Mouse (Mus musculus): Measurements from ENCODE around the gene Plekhf1. TPM values are rescaled to one million over a fixed set of nuclear protein-coding genes. Genes with fewer than 3 reads are reported as not detected.
A peak's percentile ranks its signal among the peaks of the same experiment; 100 is the strongest.

Gene Plekhf1
- polyA plus RNA-seq, 1 experiment from 2014 or later = 3.0 TPM

DNA sequence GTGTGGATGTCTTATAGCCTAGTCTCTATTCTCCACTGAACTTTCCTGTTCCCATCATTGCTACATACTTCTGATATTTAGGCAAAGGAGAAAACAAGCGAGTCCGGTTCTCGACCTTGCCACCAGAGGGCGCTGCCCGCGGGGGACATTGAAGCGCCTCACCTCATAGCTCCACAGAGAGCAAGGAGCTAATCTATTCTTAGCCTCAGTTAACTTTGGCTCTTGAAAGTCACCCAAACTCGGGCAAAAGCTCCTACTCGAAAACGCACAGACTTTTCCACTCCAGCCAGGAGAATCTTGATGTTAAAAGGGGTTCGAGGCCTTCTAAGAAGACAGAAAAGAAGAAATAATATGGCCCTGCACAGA, 45.2 kb downstream of the Plekhf1 start:
- Histone ChIP-seq H3K9ac (replicated peaks; ENCODE audit: low read length) (no peak overlapping the region), H3K36me3 (replicated peaks; ENCODE audit: control insufficient read depth, insufficient read depth, low read depth, low read length) (no peaks in the 10 kb centered on the region), H3K27ac (replicated peaks; ENCODE audit: low read depth, low read length) (no peak overlapping the region), H3K4me1 (ENCODE audit: control insufficient read depth, insufficient read depth, low read length) (no peaks in the 10 kb centered on the region), H3K4me2 (ENCODE audit: low read depth, low read length) (peak overlapping the region; percentile 87), H3K9me3 (replicated peaks; ENCODE audit: control insufficient read depth, low read length) (no peaks in the 10 kb centered on the region), H3K27me3 (ENCODE audit: control insufficient read depth, insufficient read depth, low read length) (no peaks in the 10 kb centered on the region), H3K4me3 (ENCODE audit: low read depth, low read length) (peak overlapping the region; percentile 64)
- ATAC-seq (replicated peaks; ENCODE audit: insufficient number of reproducible peaks, low FRiP score, low TSS enrichment, low read depth) = no peak
- peak; percentile 89 for DNase-seq (ENCODE audit: low spot score)
- under 1% methylated on average over 11 of the region's 11 CpGs for WGBS

GRCm38 (mm10) chr7:38181366-38181765, 46.5 kb downstream of the Plekhf1 start:
- no peak overlapping the region for H3K27ac ChIP-seq (replicated peaks; ENCODE audit: low read depth, low read length)
- H3K4me3 ChIP-seq (ENCODE audit: low read depth, low read length) = no peak overlapping the region
- H3K4me2 ChIP-seq (ENCODE audit: low read depth, low read length) = no peak overlapping the region
- DNase-seq (ENCODE audit: low spot score) (no peak), ATAC-seq (replicated peaks; ENCODE audit: insufficient number of reproducible peaks, low FRiP score, low TSS enrichment, low read depth) (no peak)
- H3K9ac ChIP-seq (replicated peaks; ENCODE audit: low read length) = no peak overlapping the region
- no peaks in the 10 kb centered on the region for H3K27me3 ChIP-seq (ENCODE audit: control insufficient read depth, insufficient read depth, low read length)
- no peaks in the 10 kb centered on the region for H3K36me3 ChIP-seq (replicated peaks; ENCODE audit: control insufficient read depth, insufficient read depth, low read depth, low read length)
- no peaks in the 10 kb centered on the region for H3K4me1 ChIP-seq (ENCODE audit: control insufficient read depth, insufficient read depth, low read length)
- no peaks in the 10 kb centered on the region for H3K9me3 ChIP-seq (replicated peaks; ENCODE audit: control insufficient read depth, low read length)
- 92% methylated on average over 2 of the region's 2 CpGs for WGBS

- 67% methylated on average over 3 of the region's 3 CpGs for whole genome bisulfite sequencing
- H3K4me2 ChIP-seq (ENCODE audit: low read depth, low read length) = no peak overlapping the region
Observed at GRCm38 (mm10) chr7:38179896-38180295, 47.9 kb downstream of the Plekhf1 start.

GRCm38 (mm10) chr7:38176056-38176455, 51.8 kb downstream of the Plekhf1 start:
- 78% methylated on average over 3 of the region's 3 CpGs for WGBS
- H3K4me3 ChIP-seq (ENCODE audit: low read depth, low read length) = no peak overlapping the region
- DNase-seq (ENCODE audit: low spot score) = no peak
- no peaks in the 10 kb centered on the region for H3K36me3 ChIP-seq (replicated peaks; ENCODE audit: control insufficient read depth, insufficient read depth, low read depth, low read length)
- no peak overlapping the region for H3K9ac ChIP-seq (replicated peaks; ENCODE audit: low read length)
- no peak overlapping the region for H3K27ac ChIP-seq (replicated peaks; ENCODE audit: low read depth, low read length)
- H3K27me3 ChIP-seq (ENCODE audit: control insufficient read depth, insufficient read depth, low read length) = no peaks in the 10 kb centered on the region; the same call in 1 of the 2 replicates
- ATAC-seq (replicated peaks; ENCODE audit: insufficient number of reproducible peaks, low FRiP score, low TSS enrichment, low read depth) = no peak
- H3K4me2 ChIP-seq (ENCODE audit: low read depth, low read length) = no peak overlapping the region
- H3K9me3 ChIP-seq (replicated peaks; ENCODE audit: control insufficient read depth, low read length) = no peaks in the 10 kb centered on the region
- H3K4me1 ChIP-seq (ENCODE audit: control insufficient read depth, insufficient read depth, low read length) = no peaks in the 10 kb centered on the region

More at GRCm38 (mm10) chr7:38179896-38180295, 47.9 kb downstream of the Plekhf1 start:
- Histone ChIP-seq H3K27me3 (ENCODE audit: control insufficient read depth, insufficient read depth, low read length) (no peaks in the 10 kb centered on the region), H3K4me1 (ENCODE audit: control insufficient read depth, insufficient read depth, low read length) (no peaks in the 10 kb centered on the region), H3K9ac (replicated peaks; ENCODE audit: low read length) (no peak overlapping the region), H3K4me3 (ENCODE audit: low read depth, low read length) (no peak overlapping the region), H3K9me3 (replicated peaks; ENCODE audit: control insufficient read depth, low read length) (no peaks in the 10 kb centered on the region), H3K36me3 (replicated peaks; ENCODE audit: control insufficient read depth, insufficient read depth, low read depth, low read length) (no peaks in the 10 kb centered on the region), H3K27ac (replicated peaks; ENCODE audit: low read depth, low read length) (no peak overlapping the region)
- DNase-seq (ENCODE audit: low spot score) = no peak
- ATAC-seq (replicated peaks; ENCODE audit: insufficient number of reproducible peaks, low FRiP score, low TSS enrichment, low read depth) = no peak

DNA sequence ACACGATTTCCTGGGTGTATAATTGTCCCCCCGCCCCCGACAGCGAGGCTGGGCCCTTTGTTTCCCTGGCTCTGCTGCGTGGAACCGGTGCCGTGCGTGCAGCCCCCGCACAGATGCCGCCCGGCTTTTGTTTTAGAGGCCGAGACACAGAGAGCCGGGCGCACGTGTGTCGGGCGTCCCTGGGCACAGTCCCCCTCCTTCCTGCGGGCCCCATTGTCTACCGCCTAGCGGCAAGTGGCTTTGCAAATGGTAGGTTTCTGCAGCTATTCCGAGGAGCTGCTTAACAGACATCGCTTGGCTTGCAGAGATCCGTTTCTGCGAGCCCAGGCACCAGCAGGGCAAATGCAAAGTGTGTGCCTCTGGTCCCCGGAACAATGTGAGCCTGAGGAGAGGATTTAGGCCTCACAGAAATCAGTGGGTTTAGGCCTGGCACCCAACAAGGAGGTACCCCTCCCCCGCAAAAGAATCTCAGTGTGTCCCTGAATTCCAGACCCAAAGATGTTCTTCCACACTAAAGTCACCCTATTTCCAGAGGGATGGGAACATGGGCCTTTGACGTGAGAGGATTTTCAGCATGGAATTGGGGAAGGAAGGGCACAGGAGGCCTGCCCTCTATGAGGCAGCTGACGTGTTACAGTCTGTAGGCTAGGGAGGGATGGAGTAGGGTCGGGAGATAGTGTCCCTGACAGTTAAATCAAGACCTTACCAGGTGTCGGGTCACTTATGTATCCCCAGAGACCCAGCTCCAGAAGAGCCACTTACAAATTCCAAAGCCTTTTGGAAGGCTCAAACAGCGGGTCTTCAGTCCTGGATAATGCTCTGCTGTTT, 53.3 kb downstream of the Plekhf1 start:
- no peak overlapping the region for H3K27ac ChIP-seq (replicated peaks; ENCODE audit: low read depth, low read length)
- peak overlapping the region; percentile 73 for H3K9ac ChIP-seq (replicated peaks; ENCODE audit: low read length)
- ATAC-seq (replicated peaks; ENCODE audit: insufficient number of reproducible peaks, low FRiP score, low TSS enrichment, low read depth) = no peak; the same call in 1 of the 2 replicates
- WGBS = 11% methylated on average over 31 of the region's 31 CpGs
- peak overlapping the region; percentile 53 for H3K4me2 ChIP-seq (ENCODE audit: low read depth, low read length)
- peak; percentile 50 for DNase-seq (ENCODE audit: low spot score)
- no peaks in the 10 kb centered on the region for H3K9me3 ChIP-seq (replicated peaks; ENCODE audit: control insufficient read depth, low read length)
- H3K4me3 ChIP-seq (ENCODE audit: low read depth, low read length) = peak overlapping the region; percentile 24
- H3K4me1 ChIP-seq (ENCODE audit: control insufficient read depth, insufficient read depth, low read length) = no peaks in the 10 kb centered on the region
- H3K36me3 ChIP-seq (replicated peaks; ENCODE audit: control insufficient read depth, insufficient read depth, low read depth, low read length) = no peaks in the 10 kb centered on the region
- no peaks in the 10 kb centered on the region; the same call in 1 of the 2 replicates for H3K27me3 ChIP-seq (ENCODE audit: control insufficient read depth, insufficient read depth, low read length)

DNA sequence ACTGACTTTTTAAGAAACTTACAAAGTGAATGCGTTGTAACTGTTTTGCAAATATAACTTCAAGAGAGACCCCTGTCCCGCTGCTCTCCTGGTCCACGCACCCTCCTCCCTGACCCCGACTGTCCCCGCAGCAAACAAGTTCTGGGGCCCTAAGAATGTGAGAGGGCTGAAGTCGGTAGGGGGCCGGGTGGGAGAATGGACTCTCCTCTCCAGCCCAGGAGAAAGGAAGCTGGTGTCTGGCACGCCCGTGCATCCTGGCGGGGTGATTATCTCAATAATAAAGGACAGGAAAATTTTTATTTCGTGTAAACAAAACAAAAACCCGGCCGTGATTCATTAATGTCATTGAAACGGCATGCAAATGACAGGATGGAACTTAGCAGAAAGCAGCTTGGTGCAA, 53.9 kb downstream of the Plekhf1 start:
- ATAC-seq (replicated peaks; ENCODE audit: insufficient number of reproducible peaks, low FRiP score, low TSS enrichment, low read depth) (no peak), DNase-seq (ENCODE audit: low spot score) (peak; percentile 39)
- 12% methylated on average over 14 of the region's 14 CpGs for WGBS
- Histone ChIP-seq H3K4me3 (ENCODE audit: low read depth, low read length) (peak overlapping the region; percentile 24), H3K4me1 (ENCODE audit: control insufficient read depth, insufficient read depth, low read length) (no peaks in the 10 kb centered on the region), H3K36me3 (replicated peaks; ENCODE audit: control insufficient read depth, insufficient read depth, low read depth, low read length) (no peaks in the 10 kb centered on the region), H3K27me3 (ENCODE audit: control insufficient read depth, insufficient read depth, low read length) (no peaks in the 10 kb centered on the region; the same call in 1 of the 2 replicates), H3K9ac (replicated peaks; ENCODE audit: low read length) (peak overlapping the region; percentile 73), H3K27ac (replicated peaks; ENCODE audit: low read depth, low read length) (no peak overlapping the region), H3K9me3 (replicated peaks; ENCODE audit: control insufficient read depth, low read length) (no peaks in the 10 kb centered on the region), H3K4me2 (ENCODE audit: low read depth, low read length) (peak overlapping the region; percentile 53)

DNA sequence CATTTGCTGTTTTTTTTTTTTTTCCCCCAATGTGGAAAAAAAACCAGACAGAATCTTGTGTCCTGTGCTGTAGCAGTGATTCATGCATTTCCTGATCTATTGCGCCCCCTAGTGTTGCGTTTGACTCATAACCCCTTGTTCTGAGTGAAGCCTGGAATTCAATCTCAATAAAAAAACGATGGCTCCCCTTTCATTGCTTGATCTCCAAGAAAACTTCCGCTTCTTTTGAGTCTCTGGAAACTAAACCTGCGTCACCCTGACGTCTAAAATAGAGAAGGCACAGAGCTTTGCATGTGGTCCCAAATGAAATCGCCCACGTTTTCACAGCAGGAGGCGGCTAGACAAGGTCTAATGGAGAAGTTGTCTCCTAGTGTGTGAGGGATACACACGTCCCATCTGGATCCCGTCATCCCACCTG, 60.1 kb downstream of the Plekhf1 start:
- no peak for ATAC-seq (replicated peaks; ENCODE audit: insufficient number of reproducible peaks, low FRiP score, low TSS enrichment, low read depth)
- no peak overlapping the region for H3K4me2 ChIP-seq (ENCODE audit: low read depth, low read length)

More for the DNA sequence above, 60.1 kb downstream of the Plekhf1 start:
- H3K4me3 ChIP-seq (ENCODE audit: low read depth, low read length) = no peak overlapping the region
- H3K27ac ChIP-seq (replicated peaks; ENCODE audit: low read depth, low read length) = no peak overlapping the region
- H3K36me3 ChIP-seq (replicated peaks; ENCODE audit: control insufficient read depth, insufficient read depth, low read depth, low read length) = no peaks in the 10 kb centered on the region
- H3K9ac ChIP-seq (replicated peaks; ENCODE audit: low read length) = no peak overlapping the region
- no peaks in the 10 kb centered on the region for H3K4me1 ChIP-seq (ENCODE audit: control insufficient read depth, insufficient read depth, low read length)
- no peaks in the 10 kb centered on the region for H3K9me3 ChIP-seq (replicated peaks; ENCODE audit: control insufficient read depth, low read length)
- DNase-seq (ENCODE audit: low spot score) = peak; percentile 84
- H3K27me3 ChIP-seq (ENCODE audit: control insufficient read depth, insufficient read depth, low read length) = no peaks in the 10 kb centered on the region
- 17% methylated on average over 11 of the region's 11 CpGs for WGBS

All from embryonic facial prominence, embryonic 11.5 days (tissue).